17 mouse cellular contexts compared by ENCODE assay signal in the genomic region with DNA sequence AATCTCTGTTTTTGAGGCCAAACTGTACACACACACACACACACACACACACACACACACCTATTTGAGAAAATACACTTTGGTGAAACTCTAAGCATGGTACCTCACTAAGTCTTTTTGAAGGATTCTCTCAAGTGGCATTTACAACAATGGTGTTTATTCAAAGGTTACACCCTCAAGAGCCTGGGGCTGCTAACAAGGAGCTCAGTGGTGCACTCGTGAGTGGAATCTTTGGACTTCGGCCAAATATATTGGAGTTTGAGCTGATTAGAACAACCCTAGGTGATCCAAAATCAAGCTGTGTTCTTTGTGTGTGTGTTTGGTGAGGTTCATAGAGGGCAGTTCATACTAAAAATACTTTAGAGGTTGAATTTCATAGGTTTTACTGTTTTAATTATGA.
DNase-seq lines count a peak whose midpoint lies in the region; ATAC-seq and TF ChIP-seq lines count a peak whose summit lies in the region.
"Had no signal": no experiment of that assay in that cellular context is flagged by ENCODE, and none has a peak within 500 bp of the region (broad histone marks: within the 10 kb centered on the region; RNA-seq: fewer than 3 reads in every experiment).

No protein-coding gene starts in this region.

- TF ChIP-seq EP300 in liver, postnatal 0 days (IDR thresholded peaks at IDR 0.05; ENCODE audit: low read depth), result no peak

- H3K4me3 ChIP-seq in forebrain, embryonic 13.5 days, result no peak overlapping the region
- H3K4me3 ChIP-seq in forebrain, embryonic 15.5 days, result no peak overlapping the region
- no peak overlapping the region for H3K4me3 ChIP-seq in liver, adult 2 months (ENCODE audit: insufficient read depth, low read depth, low read length)
- no peak overlapping the region for H3K4me3 ChIP-seq in liver, postnatal 0 days (ENCODE audit: low read depth, low read length)
- no peak overlapping the region for H3K4me3 ChIP-seq in kidney, embryonic 15.5 days (replicated peaks)
- H3K4me3 ChIP-seq: megakaryocyte, embryonic 14.5 days; neural tube, embryonic 13.5 days had no signal

- 0 out of 2 replicates have a peak, but pooled peaks cover 2% of the 10 kb centered on the region for H3K4me1 ChIP-seq in forebrain, embryonic 13.5 days
- no peaks in the 10 kb centered on the region for H3K4me1 ChIP-seq in forebrain, embryonic 15.5 days
- H3K4me1 ChIP-seq in liver, adult 2 months (ENCODE audit: control insufficient read depth, insufficient read depth, low read length), result no peaks in the 10 kb centered on the region
- 0 out of 2 replicates have a peak, but pooled peaks cover 2% of the 10 kb centered on the region for H3K4me1 ChIP-seq in liver, postnatal 0 days (ENCODE audit: insufficient read depth)
- no peaks in the 10 kb centered on the region for H3K4me1 ChIP-seq in kidney, embryonic 15.5 days
- H3K4me1 ChIP-seq: megakaryocyte, embryonic 14.5 days had no signal

- H3K9me3 ChIP-seq in forebrain, embryonic 13.5 days (replicated peaks), result no peaks in the 10 kb centered on the region
- no peaks in the 10 kb centered on the region for H3K9me3 ChIP-seq in forebrain, embryonic 15.5 days
- H3K9me3 ChIP-seq in liver, postnatal 0 days (ENCODE audit: low read length), result no peaks in the 10 kb centered on the region
- H3K9me3 ChIP-seq in kidney, embryonic 15.5 days (replicated peaks), result no peaks in the 10 kb centered on the region
- H3K9me3 ChIP-seq: neural tube, embryonic 13.5 days had no signal

- WGBS in forebrain, embryonic 13.5 days, result 41% methylated on average over 2 of the region's 2 CpGs
- WGBS in forebrain, embryonic 15.5 days, result 29% methylated on average over 2 of the region's 2 CpGs
- WGBS in liver, adult 2 months, result 51% methylated on average over 2 of the region's 2 CpGs
- 59% methylated on average over 2 of the region's 2 CpGs for WGBS in liver, postnatal 0 days (ENCODE audit: insufficient replicate concordance)
- 50% methylated on average over 2 of the region's 2 CpGs for WGBS in kidney, embryonic 15.5 days

- TF ChIP-seq CTCF in liver, adult 2 months (IDR thresholded peaks at IDR 0.05; ENCODE audit: low read depth, low read length), result no peak
- TF ChIP-seq CTCF in liver, postnatal 0 days (IDR thresholded peaks at IDR 0.05; ENCODE audit: low read depth), result no peak

- no peaks in the 10 kb centered on the region for H3K79me2 ChIP-seq in liver, adult 2 months (ENCODE audit: control insufficient read depth, insufficient read depth, low read length)

- H3K36me3 ChIP-seq in forebrain, embryonic 13.5 days (ENCODE audit: poor library complexity, severe bottlenecking), result no peaks in the 10 kb centered on the region
- no peaks in the 10 kb centered on the region for H3K36me3 ChIP-seq in forebrain, embryonic 15.5 days
- H3K36me3 ChIP-seq in liver, adult 2 months (ENCODE audit: control insufficient read depth, insufficient read depth, low read length), result no peaks in the 10 kb centered on the region
- H3K36me3 ChIP-seq in liver, postnatal 0 days (replicated peaks; ENCODE audit: insufficient read depth, low read length), result no peaks in the 10 kb centered on the region
- H3K36me3 ChIP-seq in kidney, embryonic 15.5 days, result no peaks in the 10 kb centered on the region
- H3K36me3 ChIP-seq: neural tube, embryonic 13.5 days had no signal

- no peaks in the 10 kb centered on the region for H3K27me3 ChIP-seq in forebrain, embryonic 13.5 days
- no peaks in the 10 kb centered on the region for H3K27me3 ChIP-seq in forebrain, embryonic 15.5 days
- no peaks in the 10 kb centered on the region for H3K27me3 ChIP-seq in liver, adult 2 months (ENCODE audit: control insufficient read depth, insufficient read depth, low read length)
- no peaks in the 10 kb centered on the region for H3K27me3 ChIP-seq in liver, postnatal 0 days (ENCODE audit: insufficient read depth, low read length)
- H3K27me3 ChIP-seq in kidney, embryonic 15.5 days, result no peaks in the 10 kb centered on the region
- H3K27me3 ChIP-seq: megakaryocyte, embryonic 14.5 days; neural tube, embryonic 13.5 days had no signal

- ATAC-seq in forebrain, embryonic 13.5 days, result 0 out of 2 replicates have a peak, but pooled peaks have one; percentile 45
- ATAC-seq in forebrain, embryonic 15.5 days (replicated peaks), result no peak
- no peak for ATAC-seq in liver, postnatal 0 days
- ATAC-seq in kidney, embryonic 15.5 days (replicated peaks; ENCODE audit: low FRiP score), result no peak

- no peak overlapping the region for H3K9ac ChIP-seq in forebrain, embryonic 13.5 days
- H3K9ac ChIP-seq in forebrain, embryonic 15.5 days (replicated peaks), result no peak overlapping the region
- H3K9ac ChIP-seq in liver, adult 2 months (ENCODE audit: low read depth, low read length), result no peak overlapping the region
- H3K9ac ChIP-seq in liver, postnatal 0 days (replicated peaks), result no peak overlapping the region
- H3K9ac ChIP-seq in kidney, embryonic 15.5 days, result no peak overlapping the region
- H3K9ac ChIP-seq: liver, embryonic 14.5 days; neural tube, embryonic 13.5 days had no signal

- no peak for TF ChIP-seq POLR2A in liver, adult 2 months (IDR thresholded peaks at IDR 0.05; ENCODE audit: extremely low read depth, insufficient read depth, low read length)

- H3K27ac ChIP-seq in forebrain, embryonic 13.5 days, result no peak overlapping the region
- no peak overlapping the region for H3K27ac ChIP-seq in forebrain, embryonic 15.5 days (replicated peaks)
- no peak overlapping the region for H3K27ac ChIP-seq in liver, adult 2 months (replicated peaks; ENCODE audit: insufficient read depth, low read depth, low read length)
- H3K27ac ChIP-seq in liver, postnatal 0 days (ENCODE audit: low read depth), result no peak overlapping the region
- no peak overlapping the region for H3K27ac ChIP-seq in kidney, embryonic 15.5 days
- H3K27ac ChIP-seq: kidney, postnatal 0 days; liver, embryonic 14.5 days; neural tube, embryonic 13.5 days; stomach, postnatal 0 days had no signal

- no peak overlapping the region for H3K4me2 ChIP-seq in forebrain, embryonic 13.5 days
- no peak overlapping the region for H3K4me2 ChIP-seq in forebrain, embryonic 15.5 days (replicated peaks)
- H3K4me2 ChIP-seq in liver, postnatal 0 days (ENCODE audit: low read depth, low read length), result no peak overlapping the region
- no peak overlapping the region for H3K4me2 ChIP-seq in kidney, embryonic 15.5 days
- H3K4me2 ChIP-seq: neural tube, embryonic 13.5 days had no signal

- peak; percentile 11 for DNase-seq in liver, adult 2 months (ENCODE audit: extremely low read depth, low read depth, low spot score)
- no peak for DNase-seq in liver, postnatal 0 days
- DNase-seq in retina, postnatal 1 day, result peak; percentile 12
- no peak for DNase-seq in retina, embryonic 14.5 days (ENCODE audit: low spot score)
- no peak for DNase-seq in adrenal gland, postnatal 25 days
- DNase-seq: cerebellum, adult 11-12 months; heart, adult 11 months; layer of hippocampus, postnatal 36 days; right cerebral cortex, postnatal 25 days had no signal

Comparison
In these comparisons a context has a peak if more than half of its experiments do, and no peak if none do; other contexts are left out.
1. DNase-seq: peak in liver, adult 2 months (single experiment) and retina, postnatal 1 day (single experiment); none in liver, postnatal 0 days (single experiment), retina, embryonic 14.5 days (single experiment) and adrenal gland, postnatal 25 days (single experiment).